In genomic region chr17:12318663-12319201, GRCm38 (mm10) we compare ENCODE assay signal across 8 mouse cellular contexts. TPM values are rescaled to one million over a fixed set of nuclear protein-coding genes. Genes with fewer than 3 reads are reported as not detected.
DNase-seq lines count a peak whose midpoint lies in the region; ATAC-seq and TF ChIP-seq lines count a peak whose summit lies in the region.

TSS of gene Map3k4 (minus strand) at chr17:12318796.

- H3K4me3 ChIP-seq in heart, embryonic 13.5 days: peak within 1 kb of the TSS; percentile 98
- H3K4me3 ChIP-seq in liver, embryonic 11.5 days (ENCODE audit: low read depth, low read length): peak within 1 kb of the TSS; percentile 99
- peak within 1 kb of the TSS; percentile 58 for H3K4me3 ChIP-seq in myocyte

- H3K36me3 ChIP-seq in heart, embryonic 13.5 days: no peaks in the 10 kb centered on the region
- H3K36me3 ChIP-seq in liver, embryonic 11.5 days (ENCODE audit: control insufficient read depth, insufficient read depth, low read length): no peaks in the 10 kb centered on the region
- H3K36me3 ChIP-seq in myocyte (ENCODE audit: control insufficient read depth, insufficient read depth): no peaks in the 10 kb centered on the region

- peak within 1 kb of the TSS; percentile 61 for H3ac ChIP-seq in myocyte (ENCODE audit: control insufficient read depth, insufficient read length)

- peaks cover 55% of the 10 kb centered on the region for H3K4me1 ChIP-seq in heart, embryonic 13.5 days
- peaks cover 17% of the 10 kb centered on the region for H3K4me1 ChIP-seq in liver, embryonic 11.5 days (replicated peaks; ENCODE audit: control insufficient read depth, insufficient read depth, low read length)

- H3K4me2 ChIP-seq in heart, embryonic 13.5 days: peak within 1 kb of the TSS; percentile 88
- H3K4me2 ChIP-seq in liver, embryonic 11.5 days: peak within 1 kb of the TSS; percentile 84
- peak within 1 kb of the TSS; percentile 87 for H3K4me2 ChIP-seq in myocyte (ENCODE audit: low read depth)

- under 1% methylated on average over 31 of the region's 39 CpGs for WGBS in heart, embryonic 13.5 days
- under 1% methylated on average over 39 of the region's 39 CpGs for WGBS in liver, embryonic 11.5 days

- peak; percentile 71 to 82 for DNase-seq in CD8-positive naive resting alpha-beta T cell, adult 2 months (ENCODE audit: low read depth in 2 of 2, low spot score in 2 of 2)
- DNase-seq in c-Kit-negative CD71-positive TER-119-positive erythroid progenitor cells, embryonic 14.5 days (ENCODE audit: low read depth, low spot score): peak; percentile 78
- peak; percentile 77 for DNase-seq in fibroblast of lung, adult 2 months (ENCODE audit: low read depth)
- DNase-seq in kidney, postnatal 10 days: peak; percentile 97
- peak; percentile 92 for DNase-seq in liver, embryonic 11.5 days (ENCODE audit: low spot score)
- peak; percentile 92 to 98 for DNase-seq in spleen, postnatal 4 days (ENCODE audit: low spot score in 2 of 2)

- TF ChIP-seq POLR2A in myocyte (IDR thresholded peaks at IDR 0.05; ENCODE audit: insufficient read length, low read depth): peak; percentile 93

- peak within 1 kb of the TSS; percentile 97 for H3K9ac ChIP-seq in heart, embryonic 13.5 days
- peak within 1 kb of the TSS; percentile 89 for H3K9ac ChIP-seq in liver, embryonic 11.5 days (ENCODE audit: low read depth, low read length)

- peak within 1 kb of the TSS; percentile 98 for H3K27ac ChIP-seq in heart, embryonic 13.5 days (replicated peaks)
- peak within 1 kb of the TSS; percentile 86 for H3K27ac ChIP-seq in liver, embryonic 11.5 days (ENCODE audit: low read depth, low read length)

- no peaks in the 10 kb centered on the region for H3K27me3 ChIP-seq in heart, embryonic 13.5 days (replicated peaks)
- H3K27me3 ChIP-seq in liver, embryonic 11.5 days (replicated peaks; ENCODE audit: control insufficient read depth, insufficient read depth, low read length): no peaks in the 10 kb centered on the region
- H3K27me3 ChIP-seq in myocyte (ENCODE audit: control insufficient read depth, insufficient read depth, insufficient read length): no peaks in the 10 kb centered on the region

- ATAC-seq in heart, embryonic 13.5 days (ENCODE audit: extremely low read depth, insufficient number of reproducible peaks, low FRiP score, low TSS enrichment): peak; percentile 84
- ATAC-seq in liver, embryonic 11.5 days (replicated peaks; ENCODE audit: low FRiP score): peak; percentile 93

- H3K9me3 ChIP-seq in heart, embryonic 13.5 days: no peaks in the 10 kb centered on the region
- H3K9me3 ChIP-seq in liver, embryonic 11.5 days (ENCODE audit: control insufficient read depth, low read length): no peaks in the 10 kb centered on the region

- H3K79me2 ChIP-seq in myocyte (ENCODE audit: control insufficient read depth, insufficient read depth): peaks cover 53% of the 10 kb centered on the region

TF ChIP-seq in myocyte, 11 proteins besides CTCF, POLR2A, EP300 and RAD21:
- TF ChIP-seq REST (IDR thresholded peaks at IDR 0.05; ENCODE audit: insufficient read depth, insufficient read length) (peak; percentile 18), TCF3 (IDR thresholded peaks at IDR 0.05; ENCODE audit: insufficient read length, low read depth) (no peak), MYOG (IDR thresholded peaks at IDR 0.05; ENCODE audit: control insufficient read depth in 1 of 3, insufficient read depth in 1 of 3, insufficient read length in 2 of 3, low read depth in 2 of 3) (peak in 1 of 3 experiments; percentile 52), E2F4 (IDR thresholded peaks at IDR 0.05; ENCODE audit: insufficient read depth) (peak; percentile 19), MAX (IDR thresholded peaks at IDR 0.05; ENCODE audit: low read depth) (no peak), MYOD1 (IDR thresholded peaks at IDR 0.05; ENCODE audit: control insufficient read depth in 1 of 3, insufficient read length in 2 of 3, low read depth in 2 of 3) (peak in 1 of 3 experiments; percentile 41), POLR2AphosphoS2 (IDR thresholded peaks at IDR 0.05; ENCODE audit: insufficient read length, low read depth) (peak; percentile 48), USF1 (IDR thresholded peaks at IDR 0.05; ENCODE audit: low read depth) (no peak)
TF ChIP-seq in myocyte: peak in this region for 5.

RNA-seq across cellular contexts. Expression of gene Map3k4, which starts in this region (rescaled TPM):
- 31.8 and 34.4 TPM in 2 replicates for polyA plus RNA-seq in heart, embryonic 13.5 days (2015; fragmentation: Nextera tagmentation; extraction: Ambion mirVana)
- 28.4 and 29.3 TPM in 2 replicates for polyA plus RNA-seq in liver, embryonic 11.5 days (2014; fragmentation: Nextera tagmentation; extraction: Ambion mirVana)
- polyA plus RNA-seq in myocyte (2012; fragmentation: generic; extraction: Trizol): 19.6 TPM

Comparison
In these comparisons a context has a peak if more than half of its experiments do, and no peak if none do; other contexts are left out.
1. Peak in every context shown above with its lines: DNase-seq, ATAC-seq, H3K4me3 ChIP-seq and H3K27ac ChIP-seq.